Mouse (Mus musculus) adrenal gland, adult 2 months (tissue): ENCODE data around the gene Fat4. TPM values are rescaled to one million over a fixed set of nuclear protein-coding genes. Genes with fewer than 3 reads are reported as not detected.

Experiments used
- DNase-seq: peaks from one replicate; pipeline ENCODE4 v3.0.0; 2021
- long read RNA-seq: library from polyadenylated mRNA; stranded (forward); transcript quantifications from one replicate; pipeline ENCODE4 v2.0.0, GENCODE M21; 2021
- polyA plus RNA-seq: library from polyadenylated mRNA; depleted of rRNA; stranded (reverse); fragments of >200 nt; gene quantifications from 2 replicates; pipeline ENCODE4 v1.2.3, GENCODE M21; 2012; rRNA removed
- total RNA-seq, 2 experiments: library from RNA; stranded (reverse); gene quantifications; 2 replicates each; pipeline ENCODE4 v1.2.3; 2021

The Fat4 gene
- total RNA-seq = 10 to 100 TPM; 12.1 to 16.8 TPM
- 2.6 and 4.5 TPM in 2 replicates for polyA plus RNA-seq
- long read RNA-seq = 0 reads

- DNase-seq = peak; percentile 46
Observed at GRCm38 (mm10) chr3:38886890-38887355, at the start of gene Fat4. TSS of gene Fat4 (plus strand) at chr3:38886940.

DNA sequence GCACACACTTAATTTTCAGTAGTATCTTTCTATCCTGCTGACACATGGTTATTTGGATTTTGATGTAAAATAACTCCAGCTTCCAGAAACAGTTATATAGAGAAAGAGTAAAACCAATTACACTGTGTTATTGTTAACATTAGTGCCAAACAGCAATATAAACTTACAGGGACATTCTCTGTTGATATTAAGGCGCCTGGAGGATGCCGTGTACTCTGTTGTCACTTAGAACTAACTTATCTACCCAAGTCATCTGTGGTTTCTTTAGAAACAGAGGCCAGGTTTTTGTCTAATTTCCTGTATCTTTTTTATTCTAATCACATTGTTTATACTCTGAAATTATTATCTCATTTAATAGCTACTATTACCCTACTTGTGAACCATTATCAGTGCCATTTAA, 47.3 kb upstream of the Fat4 start:
- no peak for DNase-seq

- DNase-seq = no peak
Observed at GRCm38 (mm10) chr3:38843000-38843538, 43.7 kb upstream of the Fat4 start.

DNA sequence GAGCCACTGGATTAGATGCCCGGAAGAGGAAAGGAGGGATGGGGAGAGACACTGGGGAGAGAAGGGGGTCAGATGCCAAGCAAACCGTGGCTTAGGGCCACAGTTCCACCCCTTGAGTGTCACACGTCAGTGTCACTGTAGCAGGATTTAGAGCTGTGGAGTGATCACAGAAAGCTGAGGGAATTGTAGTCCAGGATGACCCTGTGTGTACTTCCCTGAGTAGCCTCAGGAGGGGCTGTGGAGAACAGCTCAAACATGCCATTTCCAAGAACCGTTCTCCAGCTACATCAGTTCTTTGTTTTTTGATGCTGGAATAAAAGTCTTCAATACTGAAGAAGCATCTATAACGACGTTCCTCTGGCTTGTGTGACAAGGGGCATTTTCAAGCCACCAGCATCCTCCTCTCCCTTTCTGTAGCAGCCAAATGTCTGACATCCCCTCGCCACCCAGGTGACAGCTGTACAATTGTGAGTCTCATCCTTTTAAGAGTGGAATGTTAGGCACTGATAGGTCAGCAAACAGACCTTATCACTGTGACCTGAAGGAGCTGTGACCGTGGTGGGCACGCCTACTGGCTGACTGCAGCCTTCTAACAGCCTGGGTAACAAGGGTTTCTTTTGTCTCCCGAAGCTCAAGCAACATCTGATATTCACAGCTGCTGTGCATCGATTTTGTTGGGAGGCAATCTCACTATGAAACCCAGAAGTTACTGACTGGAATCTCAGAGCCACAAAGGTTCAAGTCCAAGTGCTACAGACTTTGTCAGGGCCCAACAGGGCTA, 39.9 kb upstream of the Fat4 start:
- no peak for DNase-seq

- DNase-seq = no peak
Observed at GRCm38 (mm10) chr3:38849077-38849476, 37.7 kb upstream of the Fat4 start.

GRCm38 (mm10) chr3:38849536-38849935, 37.2 kb upstream of the Fat4 start:
- peak; percentile 30 for DNase-seq

DNA sequence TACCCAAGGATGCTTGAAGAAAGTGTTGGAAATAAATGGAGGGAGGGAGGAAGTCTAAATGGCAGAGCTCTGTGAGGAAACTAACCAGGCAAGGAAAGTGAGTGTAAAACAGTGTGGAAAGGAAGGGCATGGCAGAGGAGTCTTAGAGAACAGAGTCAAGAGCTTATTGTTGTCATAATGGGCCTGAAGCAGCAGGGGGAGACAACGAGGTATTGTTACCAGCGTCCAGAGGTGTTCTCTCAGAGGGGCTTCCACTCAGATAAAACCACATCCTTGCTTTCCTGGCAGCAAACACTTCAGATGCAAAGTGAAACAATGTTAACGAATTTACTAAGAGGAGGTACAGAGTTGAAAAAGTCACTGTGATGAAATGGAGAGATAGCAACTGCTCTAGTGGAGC, 33.1 kb upstream of the Fat4 start:
- no peak for DNase-seq

- no peak for DNase-seq
Observed at GRCm38 (mm10) chr3:38860683-38861082, 26.1 kb upstream of the Fat4 start.

DNA sequence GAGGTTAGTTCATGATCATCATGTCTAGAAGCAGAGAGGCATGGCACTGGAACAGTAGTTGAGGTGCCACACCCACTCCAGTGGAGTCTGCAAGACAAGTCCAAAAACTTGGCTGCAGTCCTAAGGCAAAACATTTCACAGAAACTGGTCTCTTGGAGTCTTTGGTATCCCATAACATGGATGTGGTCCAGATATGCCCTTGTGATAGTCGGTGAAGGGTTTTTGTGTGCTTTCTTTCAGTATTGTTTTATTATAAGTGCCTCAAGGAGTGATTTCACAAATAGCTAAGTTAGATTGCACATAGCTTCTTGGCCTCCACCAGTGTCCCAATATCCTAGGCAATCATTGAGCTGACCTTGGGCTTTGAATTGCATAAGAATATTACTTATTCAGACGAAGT, 15.4 kb upstream of the Fat4 start:
- peak; percentile 26 for DNase-seq

DNA sequence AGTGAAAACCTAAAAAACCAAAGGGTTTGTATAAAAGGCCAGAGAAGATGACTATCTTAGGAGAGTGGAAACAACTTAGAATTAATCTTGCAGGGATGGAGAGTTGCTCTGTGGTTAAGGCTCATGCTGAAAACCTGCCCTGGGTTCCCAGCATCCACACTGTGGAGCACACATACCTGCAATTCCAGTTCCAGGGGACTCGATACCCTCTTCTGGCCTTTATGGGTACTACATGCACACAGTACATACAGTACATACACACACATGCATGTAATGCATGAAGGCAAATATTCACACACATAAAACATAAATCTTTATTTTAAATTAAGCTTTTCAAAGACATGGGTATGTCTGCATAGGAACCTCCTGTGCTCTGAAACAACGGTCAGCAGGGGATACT, 10.9 kb upstream of the Fat4 start:
- DNase-seq = no peak

- no peak for DNase-seq
Observed at GRCm38 (mm10) chr3:38876706-38877105, 10.0 kb upstream of the Fat4 start.

- peak; percentile 53 for DNase-seq
Observed at GRCm38 (mm10) chr3:38882778-38883177, 4.0 kb upstream of the Fat4 start.

GRCm38 (mm10) chr3:38883676-38884075, 3.1 kb upstream of the Fat4 start:
- no peak for DNase-seq

- DNase-seq = peak; percentile 86
Observed at GRCm38 (mm10) chr3:38884276-38884675, 2.5 kb upstream of the Fat4 start.

- DNase-seq = no peak
Observed at GRCm38 (mm10) chr3:38884919-38885418, 1.8 kb upstream of the Fat4 start.

GRCm38 (mm10) chr3:38885481-38886001, 1.2 kb upstream of the Fat4 start:
- DNase-seq = peak; percentile 96

DNA sequence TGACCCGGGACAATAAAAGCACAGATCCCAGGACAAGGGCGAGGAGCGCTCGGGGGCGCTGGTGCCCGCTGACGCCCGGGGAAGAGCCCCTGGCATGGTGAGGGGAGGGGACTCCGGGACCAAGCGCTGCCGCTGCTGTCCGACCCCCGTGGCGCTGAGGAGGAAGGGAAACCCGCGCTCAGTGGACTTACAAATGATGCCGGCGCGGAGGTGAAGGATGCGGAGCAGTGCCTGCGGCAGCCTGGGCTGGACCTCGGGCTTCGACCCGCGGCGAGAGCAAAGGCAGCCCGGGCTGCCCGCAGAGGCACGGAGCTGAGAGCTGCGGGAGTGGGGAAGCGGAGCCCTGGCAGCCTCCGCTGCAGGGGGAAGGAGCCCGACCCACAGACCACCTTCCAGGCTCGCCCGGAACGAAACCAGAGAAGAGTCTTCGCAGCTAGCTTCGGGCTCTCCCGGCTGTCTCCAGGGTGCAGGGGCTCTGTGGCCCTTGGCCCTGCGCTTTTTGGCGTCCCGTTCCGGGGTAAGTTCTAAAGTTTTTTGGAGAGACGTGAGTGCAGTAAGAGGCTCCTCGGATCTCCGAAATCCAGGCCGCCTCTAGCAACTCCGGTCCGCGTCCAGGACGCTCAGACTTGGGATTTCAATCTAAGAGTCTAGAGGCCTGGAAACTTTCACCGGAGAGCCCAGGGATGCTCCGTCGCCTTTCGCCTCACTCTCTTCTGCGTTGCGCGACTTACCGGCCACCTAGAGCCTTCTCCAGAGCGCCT, 499 bp upstream of the Fat4 start:
- no peak for DNase-seq

DNA sequence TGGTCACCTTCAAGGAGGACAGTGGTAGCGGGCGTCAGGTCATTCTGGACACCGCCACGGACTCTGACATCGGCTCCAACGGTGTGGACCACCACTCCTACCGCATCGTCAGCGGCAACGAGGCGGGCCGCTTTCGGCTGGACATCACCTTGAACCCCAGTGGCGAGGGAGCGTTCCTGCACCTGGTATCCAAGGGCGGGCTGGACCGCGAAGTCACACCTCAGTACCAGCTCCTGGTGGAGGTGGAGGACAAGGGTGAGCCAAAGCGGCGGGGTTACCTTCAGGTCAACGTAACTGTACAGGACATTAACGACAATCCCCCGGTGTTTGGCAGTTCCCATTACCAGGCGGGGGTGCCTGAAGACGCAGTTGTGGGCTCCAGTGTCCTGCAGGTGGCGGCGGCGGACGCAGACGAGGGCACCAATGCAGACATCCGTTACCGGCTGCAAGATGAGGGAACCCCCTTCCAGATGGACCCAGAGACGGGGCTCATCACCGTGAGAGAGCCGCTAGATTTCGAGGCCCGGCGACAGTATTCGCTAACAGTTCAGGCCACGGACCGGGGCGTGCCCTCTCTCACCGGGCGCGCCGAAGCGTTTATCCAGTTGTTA, 746 bp downstream of the Fat4 start:
- peak; percentile 83 for DNase-seq

- DNase-seq = peak; percentile 84
Observed at GRCm38 (mm10) chr3:38888111-38888510, 1.4 kb downstream of the Fat4 start.

- DNase-seq = no peak
Observed at GRCm38 (mm10) chr3:38892791-38893224, 6.1 kb downstream of the Fat4 start.

DNA sequence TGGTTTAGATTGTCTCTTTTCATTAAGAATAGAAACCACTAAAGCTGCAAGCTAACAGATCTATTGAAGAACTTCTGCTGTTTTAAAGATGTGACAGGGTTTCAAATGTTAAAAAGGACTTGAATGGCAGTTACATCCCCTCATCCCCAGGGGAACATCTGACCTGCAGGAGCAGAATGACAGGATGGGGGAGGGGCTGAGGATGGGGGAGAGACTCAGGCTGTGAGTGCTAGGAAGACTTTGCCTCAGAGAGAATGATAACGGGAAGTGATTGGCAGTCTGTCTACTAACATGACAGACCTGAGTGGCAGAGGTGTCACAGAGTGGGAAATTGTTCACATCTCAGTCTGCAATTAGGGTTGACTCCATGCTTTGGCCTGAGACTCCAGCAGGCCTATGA, 14.1 kb downstream of the Fat4 start:
- DNase-seq = no peak

DNA sequence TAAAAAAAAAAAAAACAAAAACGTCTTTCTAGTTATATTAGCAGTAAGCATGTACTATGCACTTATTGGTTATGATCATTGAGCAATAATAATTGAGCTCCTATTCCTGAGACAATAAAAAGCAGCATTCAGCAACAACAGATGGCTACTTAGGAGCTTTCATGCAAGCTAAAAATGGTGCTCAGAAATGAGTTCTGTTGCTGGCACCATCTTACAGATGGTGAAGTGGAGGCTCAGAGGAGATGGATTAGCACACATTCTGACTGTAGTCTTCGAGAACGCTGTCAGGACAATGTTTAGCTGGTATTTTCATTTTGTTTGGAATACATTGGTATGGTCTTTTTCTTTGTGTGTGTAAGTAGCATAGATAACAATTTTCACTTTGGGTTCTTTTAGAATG, 20.1 kb downstream of the Fat4 start:
- DNase-seq = no peak
